Mouse (Mus musculus): ENCODE results near the gene Gm45234. TPM values are rescaled to one million over a fixed set of nuclear protein-coding genes. Genes with fewer than 3 reads are reported as not detected.

Gm45234 gene
- total and polyA plus RNA-seq, 2 experiments from 2014 or later = not detected

DNA sequence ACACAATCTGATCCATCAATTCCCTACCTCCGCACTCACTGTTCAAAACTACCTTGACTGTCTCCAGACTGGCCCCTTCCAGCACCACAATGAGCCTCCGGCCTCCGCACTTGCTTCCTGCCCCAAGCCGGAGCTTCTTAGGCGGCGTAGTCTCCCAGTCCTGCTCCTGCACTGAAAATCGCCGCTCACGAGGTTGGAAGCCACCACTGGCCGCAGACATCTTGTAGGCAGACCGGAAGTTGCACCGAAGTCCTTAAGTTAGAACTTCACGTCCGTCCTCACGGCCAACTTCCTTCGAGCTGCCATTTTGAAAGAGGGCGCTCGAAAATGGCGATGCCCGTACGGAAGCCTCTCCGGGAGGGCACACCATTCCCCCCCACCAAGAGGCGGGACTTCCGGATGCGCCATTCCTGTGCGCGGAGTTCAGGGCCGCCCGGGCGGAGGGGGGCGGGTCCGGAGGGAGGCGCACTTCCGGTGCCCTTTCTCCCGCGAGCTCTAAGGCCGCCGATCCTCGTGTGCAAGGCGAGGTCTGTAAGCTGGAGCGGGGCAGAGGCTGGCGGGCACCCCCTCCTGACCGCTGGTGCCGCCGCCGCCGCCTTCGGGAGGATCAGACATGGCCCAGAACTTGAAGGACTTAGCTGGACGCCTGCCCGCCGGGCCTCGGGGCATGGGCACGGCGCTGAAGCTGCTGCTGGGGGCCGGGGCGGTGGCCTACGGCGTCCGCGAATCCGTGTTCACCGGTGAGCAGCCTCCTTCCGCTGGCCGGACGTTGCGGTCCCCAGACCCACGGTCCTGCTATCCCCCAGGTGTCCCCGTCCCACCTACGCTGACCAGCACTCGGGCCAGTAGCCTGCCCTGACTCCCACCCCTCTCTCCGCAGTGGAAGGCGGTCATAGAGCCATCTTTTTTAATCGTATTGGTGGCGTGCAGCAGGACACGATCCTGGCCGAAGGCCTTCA lies 43.7 kb downstream of the Gm45234 start, which contains the start of the genes Emg1 and Phb2:
Gene Emg1 (minus strand): TSS at position 355 of the 959 bp plus-strand sequence.
Gene Phb2 (plus strand): TSS at position 513 of the 959 bp plus-strand sequence.
- ATAC-seq (ENCODE audit: insufficient read depth, low read depth) = peak; percentile 98
- H3K36me3 ChIP-seq (replicated peaks; ENCODE audit: control insufficient read depth, insufficient read depth, low read length) = peaks cover 51% of the 10 kb centered on the region
- peak within 1 kb of the TSS; percentile 93 for H3K9ac ChIP-seq (replicated peaks; ENCODE audit: low read depth, low read length)
- H3K27me3 ChIP-seq (ENCODE audit: control insufficient read depth, insufficient read depth, low read length) = no peaks in the 10 kb centered on the region
- peak within 1 kb of the TSS; percentile 90 for H3K4me3 ChIP-seq (ENCODE audit: low read depth, low read length)
- H3K27ac ChIP-seq (ENCODE audit: low read depth) = peak within 1 kb of the TSS; percentile 91
- H3K9me3 ChIP-seq (replicated peaks; ENCODE audit: control insufficient read depth, low read length) = no peaks in the 10 kb centered on the region
- H3K4me2 ChIP-seq (ENCODE audit: low read depth, low read length) = peak within 1 kb of the TSS; percentile 96
- H3K4me1 ChIP-seq (ENCODE audit: control insufficient read depth, insufficient read depth) = peaks cover 25% of the 10 kb centered on the region
- peak; percentile 98 for DNase-seq (ENCODE audit: low spot score)
- TF ChIP-seq CTCF (IDR thresholded peaks at IDR 0.05; ENCODE audit: low read depth) = no peak
- peak; percentile 81 for TF ChIP-seq EP300 (IDR thresholded peaks at IDR 0.05; ENCODE audit: low read depth)
- WGBS = under 1% methylated on average over 74 of the region's 76 CpGs

DNA sequence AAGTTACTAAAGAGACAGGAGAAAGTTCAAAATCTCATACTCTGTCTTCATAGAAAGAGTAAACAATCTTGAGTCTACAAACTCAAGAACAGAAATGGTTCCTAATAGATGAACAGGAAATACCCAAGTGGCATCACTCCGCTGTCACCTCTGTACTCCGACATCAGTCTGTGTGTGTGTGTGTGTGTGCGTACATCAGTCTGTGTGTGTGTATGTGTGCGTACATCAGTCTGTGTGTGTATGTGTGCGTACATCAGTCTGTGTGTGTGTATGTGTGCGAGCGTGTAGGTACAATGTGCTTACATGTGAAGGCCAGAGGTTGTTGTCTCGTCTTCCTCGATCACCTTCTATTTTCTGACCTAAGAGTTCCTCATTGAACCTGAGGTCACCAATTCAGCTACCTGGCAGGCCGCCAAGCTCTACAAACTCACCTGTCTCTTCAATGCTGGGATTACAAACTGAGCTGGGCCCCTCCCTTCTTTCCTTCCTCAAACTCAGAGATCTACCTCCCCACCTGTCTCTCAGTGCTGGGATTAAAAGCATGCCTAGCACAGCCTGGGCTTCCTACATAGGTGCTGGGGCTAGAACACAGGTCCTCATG lies 47.4 kb downstream of the Gm45234 start:
- no peak for ATAC-seq (ENCODE audit: insufficient read depth, low read depth)
- TF ChIP-seq EP300 (IDR thresholded peaks at IDR 0.05; ENCODE audit: low read depth) (no peak), CTCF (IDR thresholded peaks at IDR 0.05; ENCODE audit: low read depth) (no peak)
- Histone ChIP-seq H3K27ac (ENCODE audit: low read depth) (no peak overlapping the region), H3K36me3 (replicated peaks; ENCODE audit: control insufficient read depth, insufficient read depth, low read length) (peaks cover 46% of the 10 kb centered on the region), H3K4me1 (ENCODE audit: control insufficient read depth, insufficient read depth) (peaks cover 20% of the 10 kb centered on the region), H3K4me3 (ENCODE audit: low read depth, low read length) (no peak overlapping the region), H3K27me3 (ENCODE audit: control insufficient read depth, insufficient read depth, low read length) (no peaks in the 10 kb centered on the region), H3K9ac (replicated peaks; ENCODE audit: low read depth, low read length) (no peak overlapping the region), H3K9me3 (replicated peaks; ENCODE audit: control insufficient read depth, low read length) (no peaks in the 10 kb centered on the region), H3K4me2 (ENCODE audit: low read depth, low read length) (no peak overlapping the region)
- no peak for DNase-seq (ENCODE audit: low spot score)
- 87% methylated on average over 10 of the region's 10 CpGs for WGBS

GRCm38 (mm10) chr6:124706061-124706627 lies 49.7 kb downstream of the Gm45234 start:
- Histone ChIP-seq H3K4me2 (ENCODE audit: low read depth, low read length) (no peak overlapping the region), H3K27ac (ENCODE audit: low read depth) (0 out of 2 replicates have a peak overlapping the region, but pooled peaks have one; percentile 4), H3K4me1 (ENCODE audit: control insufficient read depth, insufficient read depth) (peaks cover 9% of the 10 kb centered on the region), H3K27me3 (ENCODE audit: control insufficient read depth, insufficient read depth, low read length) (no peaks in the 10 kb centered on the region), H3K36me3 (replicated peaks; ENCODE audit: control insufficient read depth, insufficient read depth, low read length) (peaks cover 69% of the 10 kb centered on the region), H3K9me3 (replicated peaks; ENCODE audit: control insufficient read depth, low read length) (no peaks in the 10 kb centered on the region), H3K9ac (replicated peaks; ENCODE audit: low read depth, low read length) (no peak overlapping the region), H3K4me3 (ENCODE audit: low read depth, low read length) (no peak overlapping the region)
- DNase-seq (ENCODE audit: low spot score) = no peak
- ATAC-seq (ENCODE audit: insufficient read depth, low read depth) = no peak
- TF ChIP-seq EP300 (IDR thresholded peaks at IDR 0.05; ENCODE audit: low read depth) = no peak
- TF ChIP-seq CTCF (IDR thresholded peaks at IDR 0.05; ENCODE audit: low read depth) = no peak
- 57% methylated on average over 5 of the region's 5 CpGs for WGBS

GRCm38 (mm10) chr6:124704417-124704816 lies 51.4 kb downstream of the Gm45234 start:
- DNase-seq (ENCODE audit: low spot score) (no peak), ATAC-seq (ENCODE audit: insufficient read depth, low read depth) (no peak)
- Histone ChIP-seq H3K27ac (ENCODE audit: low read depth) (no peak overlapping the region), H3K4me1 (ENCODE audit: control insufficient read depth, insufficient read depth) (peaks cover 5% of the 10 kb centered on the region; the same call in 1 of the 2 replicates), H3K4me2 (ENCODE audit: low read depth, low read length) (no peak overlapping the region), H3K4me3 (ENCODE audit: low read depth, low read length) (no peak overlapping the region), H3K9ac (replicated peaks; ENCODE audit: low read depth, low read length) (no peak overlapping the region), H3K36me3 (replicated peaks; ENCODE audit: control insufficient read depth, insufficient read depth, low read length) (peaks cover 72% of the 10 kb centered on the region), H3K9me3 (replicated peaks; ENCODE audit: control insufficient read depth, low read length) (no peaks in the 10 kb centered on the region), H3K27me3 (ENCODE audit: control insufficient read depth, insufficient read depth, low read length) (no peaks in the 10 kb centered on the region)
- WGBS = 95% methylated on average over 2 of the region's 2 CpGs
- TF ChIP-seq CTCF (IDR thresholded peaks at IDR 0.05; ENCODE audit: low read depth) (no peak), EP300 (IDR thresholded peaks at IDR 0.05; ENCODE audit: low read depth) (no peak)

DNA sequence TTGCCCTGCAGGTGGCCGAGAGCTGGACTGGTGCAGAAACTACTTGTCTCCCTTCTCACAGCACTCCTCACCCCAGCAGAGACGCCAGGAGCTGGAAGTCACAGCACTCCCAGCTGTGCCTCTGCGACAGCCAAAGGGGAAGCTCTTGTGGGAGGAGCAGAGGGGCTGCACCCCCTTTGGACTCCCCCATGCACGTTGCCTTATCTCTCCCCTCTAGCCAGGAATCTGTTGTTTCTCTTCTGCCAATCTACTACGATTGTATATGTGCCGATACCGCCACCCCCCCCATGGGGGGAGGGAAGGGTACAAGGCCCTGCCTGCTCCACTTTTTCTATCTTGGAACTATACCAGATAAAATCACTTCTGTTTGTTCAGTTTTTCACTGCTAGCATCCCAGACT lies 52.0 kb downstream of the Gm45234 start:
- TF ChIP-seq CTCF (IDR thresholded peaks at IDR 0.05; ENCODE audit: low read depth) = no peak
- no peaks in the 10 kb centered on the region for H3K27me3 ChIP-seq (ENCODE audit: control insufficient read depth, insufficient read depth, low read length)
- DNase-seq (ENCODE audit: low spot score) (no peak), ATAC-seq (ENCODE audit: insufficient read depth, low read depth) (no peak)
- H3K27ac ChIP-seq (ENCODE audit: low read depth) = no peak overlapping the region
- 50% methylated on average over 7 of the region's 7 CpGs for WGBS
- no peaks in the 10 kb centered on the region for H3K9me3 ChIP-seq (replicated peaks; ENCODE audit: control insufficient read depth, low read length)
- no peak overlapping the region for H3K9ac ChIP-seq (replicated peaks; ENCODE audit: low read depth, low read length)
- H3K36me3 ChIP-seq (replicated peaks; ENCODE audit: control insufficient read depth, insufficient read depth, low read length) = peaks cover 73% of the 10 kb centered on the region
- H3K4me3 ChIP-seq (ENCODE audit: low read depth, low read length) = no peak overlapping the region
- peaks cover 5% of the 10 kb centered on the region; the same call in 1 of the 2 replicates for H3K4me1 ChIP-seq (ENCODE audit: control insufficient read depth, insufficient read depth)
- no peak overlapping the region for H3K4me2 ChIP-seq (ENCODE audit: low read depth, low read length)
